Mouse (Mus musculus) heart, adult 2 months (tissue): ENCODE results near the gene Lcmt1. TPM values are rescaled to one million over a fixed set of nuclear protein-coding genes. Genes with fewer than 3 reads are reported as not detected.

ENCODE experiments used
- DNase-seq, 2 experiments: peaks; one replicate each; pipeline ENCODE4 v3.0.0; 2021
- H3K27ac ChIP-seq: fragments of 200-600 bp; 2 replicates; pipeline ENCODE4 v1.8.1; 2022
- H3K27me3 ChIP-seq: fragments of 200-500 bp; 2 replicates; pipeline ENCODE4 v1.6.1; 2012; ENCODE audit warnings: mild to moderate bottlenecking, low read length, inconsistent platforms, mixed read lengths; ENCODE audit not compliant: control insufficient read depth, insufficient read depth
- H3K36me3 ChIP-seq: fragments of 200-500 bp; 2 replicates; pipeline ENCODE4 v1.6.1; 2012; ENCODE audit warnings: low read length, inconsistent platforms; ENCODE audit not compliant: control insufficient read depth, insufficient read depth
- H3K4me1 ChIP-seq: fragments of 200-500 bp; 2 replicates; pipeline ENCODE4 v1.6.1; 2011; ENCODE audit warnings: low read length; ENCODE audit not compliant: control insufficient read depth, insufficient read depth
- H3K4me3 ChIP-seq: fragments of 200-600 bp; 2 replicates; pipeline ENCODE4 v1.8.1; 2022
- H3K79me2 ChIP-seq: fragments of 200-500 bp; replicated peaks from 2 replicates; pipeline ENCODE4 v1.6.1; 2012; ENCODE audit warnings: mild to moderate bottlenecking, inconsistent platforms, low read length, moderate library complexity, mixed read lengths; ENCODE audit not compliant: control insufficient read depth, insufficient read depth
- H3K9ac ChIP-seq: fragments of 200-500 bp; 2 replicates; pipeline ENCODE4 v1.6.1; 2012; ENCODE audit warnings: low read depth, mild to moderate bottlenecking, control low read depth, inconsistent platforms, low read length, mixed read lengths
- CTCF ChIP-seq: fragments of 200-600 bp; IDR thresholded peaks from 2 replicates; pipeline ENCODE4 v1.8.1; 2022; ENCODE audit warnings: antibody characterized with exemption, mild to moderate bottlenecking, moderate library complexity
- EP300 ChIP-seq: fragments of 200-500 bp; IDR thresholded peaks from 2 replicates; pipeline ENCODE4 v1.6.1; 2011; ENCODE audit warnings: low read depth, low read length, control low read depth; ENCODE audit not compliant: insufficient read depth
- POLR2A ChIP-seq: fragments of 200-500 bp; IDR thresholded peaks from 2 replicates; pipeline ENCODE4 v1.6.1; 2011; ENCODE audit warnings: mild to moderate bottlenecking, low read depth, low read length, control low read depth; ENCODE audit not compliant: insufficient read depth
- WGBS: fragments of 180-500 bp; shearing (Covaris S2); methylation state at CpG from one replicate; pipeline ENCODE4 v1.1.7; 2018; 5-methylcytosine and 5-hydroxymethylcytosine counted together
- intact Hi-C: fragments of 180-260 bp; cut with DNase I; formaldehyde crosslinking; loops from one replicate; pipeline ENCODE4 v1.15.1; 2025
- polyA plus RNA-seq: library from polyadenylated mRNA; depleted of rRNA; stranded (reverse); fragments of >200 nt; gene quantifications from 2 replicates; pipeline ENCODE4 v1.2.3, GENCODE M21; 2012
- total RNA-seq, 2 experiments: library from RNA; stranded (reverse); gene quantifications; 2 replicates each; pipeline ENCODE4 v1.2.3; 2021

Gene Lcmt1
- total and polyA plus RNA-seq, 3 experiments, result 18.5 to 22.0 (median 21.7) TPM

- no peak overlapping the region for H3K4me3 ChIP-seq
- H3K4me1 ChIP-seq, result no peaks in the 10 kb centered on the region; the same call in none of the 2 replicates
- intact Hi-C loops, result no loop called here
- DNase-seq, result peak in 1 of 2 experiments; percentile 30
- H3K27ac ChIP-seq, result peak overlapping the region; percentile 51
- WGBS, result 32% methylated on average over 3 of the region's 3 CpGs
- H3K9ac ChIP-seq, result no peak overlapping the region
- H3K36me3 ChIP-seq, result peaks cover 2% of the 10 kb centered on the region
- TF ChIP-seq POLR2A (no peak), EP300 (0 out of 2 replicates have a peak, but pooled peaks have one; percentile 15), CTCF (no peak)
- H3K79me2 ChIP-seq, result no peaks in the 10 kb centered on the region
- no peaks in the 10 kb centered on the region for H3K27me3 ChIP-seq
Observed at GRCm38 (mm10) chr7:123405619-123406018, 36.0 kb downstream of the Lcmt1 start.

DNA sequence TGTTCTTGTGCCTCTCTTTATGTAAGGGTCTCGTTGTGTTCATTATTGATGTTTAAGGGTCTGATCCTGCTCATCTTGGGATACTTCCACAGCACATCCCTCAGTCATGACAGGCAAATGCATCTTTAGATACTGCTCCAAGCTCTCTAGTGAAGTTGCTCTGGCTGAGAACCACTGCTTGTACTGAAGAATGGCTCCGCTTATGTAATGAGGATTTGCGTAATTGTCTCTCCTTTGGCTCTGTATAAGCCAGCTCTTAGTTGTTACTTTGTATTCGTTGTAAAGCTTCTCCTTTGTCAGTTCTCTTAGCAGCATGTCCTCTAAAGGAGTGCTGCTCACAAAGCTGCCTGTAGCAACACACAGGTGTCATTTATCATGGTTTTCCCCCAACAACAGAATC, 37.4 kb downstream of the Lcmt1 start:
- intact Hi-C loops, result no loop called here

DNA sequence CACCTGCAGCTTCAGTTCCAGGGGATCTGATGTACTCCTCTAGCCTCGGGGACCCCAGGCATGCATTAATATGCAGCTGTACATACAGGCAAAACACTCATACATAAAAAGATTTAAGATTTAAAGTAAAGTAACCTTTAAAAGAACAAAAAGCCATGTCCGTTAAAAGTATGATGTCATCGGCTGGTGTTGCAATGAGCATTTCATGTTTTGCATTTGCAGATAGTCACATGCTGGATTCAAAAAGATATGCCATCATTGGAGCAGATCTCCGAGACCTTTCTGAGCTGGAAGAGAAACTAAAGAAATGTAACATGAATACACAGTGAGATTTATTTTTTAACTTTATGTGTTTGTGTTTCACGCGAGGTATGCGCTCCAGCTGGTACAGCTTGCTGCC, 40.9 kb downstream of the Lcmt1 start:
- 91% methylated on average over 7 of the region's 7 CpGs for WGBS
- TF ChIP-seq CTCF, result no peak
- TF ChIP-seq POLR2A, result no peak
- no peak for TF ChIP-seq EP300
- no peaks in the 10 kb centered on the region; the same call in 1 of the 2 replicates for H3K36me3 ChIP-seq

More for the DNA sequence above, 37.4 kb downstream of the Lcmt1 start:
- no peak overlapping the region for H3K4me3 ChIP-seq
- no peak overlapping the region for H3K9ac ChIP-seq
- no peaks in the 10 kb centered on the region; the same call in none of the 2 replicates for H3K4me1 ChIP-seq
- no peak for TF ChIP-seq POLR2A
- TF ChIP-seq CTCF, result no peak
- TF ChIP-seq EP300, result no peak
- peaks cover 2% of the 10 kb centered on the region for H3K36me3 ChIP-seq
- no peaks in the 10 kb centered on the region for H3K79me2 ChIP-seq
- DNase-seq, result no peak
- no peak overlapping the region for H3K27ac ChIP-seq
- WGBS, result 91% methylated on average over 4 of the region's 4 CpGs
- H3K27me3 ChIP-seq, result no peaks in the 10 kb centered on the region

DNA sequence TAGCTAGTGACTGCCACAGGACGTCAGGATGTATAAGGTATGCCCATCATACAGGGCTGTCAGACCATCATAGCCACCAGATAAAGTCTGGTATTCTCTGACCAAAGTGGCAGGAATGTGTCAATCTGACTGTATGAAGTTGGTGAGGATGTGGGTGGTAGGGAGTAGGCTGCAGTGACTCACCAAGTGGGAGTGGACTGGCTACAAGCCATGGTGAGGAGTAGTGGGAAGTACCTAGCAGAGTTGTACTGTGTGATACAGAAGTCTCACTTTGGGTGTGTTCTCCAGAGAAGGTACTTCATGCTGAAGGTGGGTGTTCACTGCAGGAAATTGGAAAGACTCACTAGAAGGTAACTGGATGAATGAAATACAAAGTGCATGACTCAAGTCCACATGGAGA, 41.5 kb downstream of the Lcmt1 start:
- intact Hi-C loops, result no loop called here
- H3K27me3 ChIP-seq, result no peaks in the 10 kb centered on the region
- H3K4me3 ChIP-seq, result no peak overlapping the region
- 29% methylated on average over 1 of the region's 1 CpGs for WGBS
- TF ChIP-seq CTCF (no peak), POLR2A (no peak)
- H3K27ac ChIP-seq, result no peak overlapping the region
- H3K4me1 ChIP-seq, result no peaks in the 10 kb centered on the region
- H3K79me2 ChIP-seq, result no peaks in the 10 kb centered on the region
- peak in 1 of 2 experiments; percentile 51 for DNase-seq
- H3K36me3 ChIP-seq, result no peaks in the 10 kb centered on the region; the same call in 1 of the 2 replicates
- no peak overlapping the region for H3K9ac ChIP-seq

More for the DNA sequence above, 40.9 kb downstream of the Lcmt1 start:
- intact Hi-C loops, result no loop called here
- Histone ChIP-seq H3K4me1 (no peaks in the 10 kb centered on the region; the same call in 1 of the 2 replicates), H3K27me3 (no peaks in the 10 kb centered on the region), H3K27ac (no peak overlapping the region), H3K79me2 (no peaks in the 10 kb centered on the region), H3K4me3 (no peak overlapping the region), H3K9ac (no peak overlapping the region)
- no peak for DNase-seq

DNA sequence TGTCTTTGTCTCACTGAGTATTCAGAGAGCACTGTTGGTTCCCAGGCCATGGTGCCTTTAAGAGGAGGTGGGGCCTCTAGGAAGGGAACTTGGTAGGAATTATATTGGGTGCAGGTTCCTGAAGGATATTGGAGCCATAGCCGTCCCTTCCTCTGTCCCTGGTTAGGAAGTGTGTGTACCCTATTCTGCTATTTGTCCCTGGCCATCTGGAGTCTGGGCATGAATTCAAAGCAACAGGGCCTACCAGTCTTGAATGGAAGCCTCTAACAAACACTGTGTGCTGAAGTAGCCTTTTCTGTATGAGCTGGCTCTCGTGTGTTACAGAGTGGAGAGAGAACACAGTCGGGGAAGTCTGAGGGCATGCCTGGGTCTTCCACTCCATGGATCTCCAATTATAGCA, 42.6 kb downstream of the Lcmt1 start:
- intact Hi-C loops, result no loop called here
- 72% methylated on average over 3 of the region's 3 CpGs for WGBS

GRCm38 (mm10) chr7:123416803-123417202, 47.2 kb downstream of the Lcmt1 start:
- no peak for DNase-seq
- no peak for TF ChIP-seq EP300
- Histone ChIP-seq H3K4me3 (no peak overlapping the region), H3K27ac (no peak overlapping the region), H3K36me3 (no peaks in the 10 kb centered on the region), H3K9ac (no peak overlapping the region), H3K79me2 (no peaks in the 10 kb centered on the region), H3K27me3 (no peaks in the 10 kb centered on the region), H3K4me1 (no peaks in the 10 kb centered on the region)
- WGBS, result 77% methylated on average over 4 of the region's 4 CpGs
- intact Hi-C loops, result no loop called here

More for the DNA sequence above, 42.6 kb downstream of the Lcmt1 start:
- no peak for DNase-seq
- TF ChIP-seq EP300 (no peak), POLR2A (no peak), CTCF (no peak)
- no peaks in the 10 kb centered on the region for H3K79me2 ChIP-seq
- H3K4me3 ChIP-seq, result no peak overlapping the region
- no peaks in the 10 kb centered on the region for H3K36me3 ChIP-seq
- no peak overlapping the region for H3K9ac ChIP-seq
- H3K27me3 ChIP-seq, result no peaks in the 10 kb centered on the region
- no peak overlapping the region for H3K27ac ChIP-seq
- H3K4me1 ChIP-seq, result no peaks in the 10 kb centered on the region
